Mouse (Mus musculus): ENCODE measurements around the gene Zfp800. TPM values are rescaled to one million over a fixed set of nuclear protein-coding genes. Genes with fewer than 3 reads are reported as not detected.

Gene Zfp800
- total RNA-seq (2021): 10 to 100 TPM; 25.5 to 27.5 TPM
- long read RNA-seq, experiment 1, partial matches to known transcripts: 3 of 13 reads
- long read RNA-seq, experiment 1, other reads (novel, unspliced or antisense): 4 of 13 reads
- long read RNA-seq, experiment 2, partial matches to known transcripts: 0 of 2 reads
- long read RNA-seq, experiment 2, other reads (novel, unspliced or antisense): 0 of 2 reads

DNA sequence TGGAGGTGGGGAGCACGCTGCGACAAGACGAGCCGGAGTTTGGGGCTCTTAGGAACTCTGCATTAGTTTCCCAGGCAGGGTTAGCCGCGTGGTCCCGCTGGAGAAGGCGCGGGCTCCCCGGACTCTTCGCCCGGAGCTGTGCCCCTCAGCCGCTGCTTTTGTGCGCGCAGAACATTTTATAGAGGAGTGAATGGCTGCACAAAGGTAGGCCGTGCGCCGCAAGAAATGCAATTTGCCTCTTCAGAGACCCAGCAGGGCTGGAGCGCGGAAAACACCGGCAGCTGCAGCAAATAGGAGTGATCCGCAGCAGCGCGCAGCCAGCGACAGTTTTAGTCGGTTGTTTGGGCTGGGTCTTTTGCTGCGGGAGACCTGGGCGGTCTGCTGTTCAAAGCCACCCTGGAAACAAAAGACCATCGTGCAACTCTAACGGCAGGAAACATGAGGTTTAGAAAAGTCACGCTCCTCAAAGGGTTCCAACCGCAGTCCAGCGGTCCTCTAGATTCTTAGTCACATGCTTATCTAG lies at the start of gene Zfp800:
Gene Zfp800, minus strand, starts transcription at position 325 of the 523 bp plus-strand sequence.
- DNase-seq: peak; percentile 9 to 17

DNA sequence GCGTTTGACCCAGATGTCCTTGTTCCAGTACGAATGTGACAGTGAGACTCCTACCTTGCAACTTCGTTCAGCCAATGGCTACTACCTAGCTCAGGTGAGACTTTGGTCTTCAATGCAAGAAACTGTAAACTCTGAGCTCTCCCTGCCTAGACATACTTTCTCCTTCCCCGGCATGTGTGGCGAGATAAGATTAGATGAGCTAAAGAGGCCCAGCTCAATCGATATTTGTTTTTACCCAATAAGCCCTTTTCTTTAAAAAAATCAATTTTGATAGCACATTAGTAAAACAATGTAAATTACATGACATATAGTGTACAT lies 33.7 kb upstream of the Zfp800 start:
- DNase-seq: no peak

GRCm38 (mm10) chr6:28430795-28431537 lies 33.2 kb upstream of the Zfp800 start:
- no peak for DNase-seq

- DNase-seq: no peak
Measured at GRCm38 (mm10) chr6:28429870-28430269, 32.1 kb upstream of the Zfp800 start.

DNA sequence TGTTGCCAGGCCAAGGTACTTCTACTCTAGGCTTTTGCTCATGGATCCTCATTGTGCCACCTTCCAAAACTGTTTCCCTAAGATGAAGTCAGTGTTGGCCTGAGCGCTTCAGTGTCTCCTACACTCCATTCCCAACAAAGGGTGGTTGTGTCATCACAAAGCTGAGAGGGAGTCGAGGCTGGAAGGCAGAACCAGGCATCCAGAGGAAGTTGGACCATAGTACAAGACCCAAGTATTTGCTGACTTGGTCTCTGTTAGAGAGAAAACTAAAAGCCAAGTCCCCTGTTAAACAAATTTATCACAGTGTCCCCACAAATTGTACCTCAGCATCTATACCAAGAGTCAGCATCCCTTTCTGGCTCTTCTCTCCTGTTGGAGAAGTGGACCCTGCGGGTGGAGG lies 30.5 kb upstream of the Zfp800 start, which contains the start of gene Gcc1:
Gene Gcc1, minus strand, starts transcription at position 101 of the 400 bp plus-strand sequence.
- DNase-seq: no peak

DNA sequence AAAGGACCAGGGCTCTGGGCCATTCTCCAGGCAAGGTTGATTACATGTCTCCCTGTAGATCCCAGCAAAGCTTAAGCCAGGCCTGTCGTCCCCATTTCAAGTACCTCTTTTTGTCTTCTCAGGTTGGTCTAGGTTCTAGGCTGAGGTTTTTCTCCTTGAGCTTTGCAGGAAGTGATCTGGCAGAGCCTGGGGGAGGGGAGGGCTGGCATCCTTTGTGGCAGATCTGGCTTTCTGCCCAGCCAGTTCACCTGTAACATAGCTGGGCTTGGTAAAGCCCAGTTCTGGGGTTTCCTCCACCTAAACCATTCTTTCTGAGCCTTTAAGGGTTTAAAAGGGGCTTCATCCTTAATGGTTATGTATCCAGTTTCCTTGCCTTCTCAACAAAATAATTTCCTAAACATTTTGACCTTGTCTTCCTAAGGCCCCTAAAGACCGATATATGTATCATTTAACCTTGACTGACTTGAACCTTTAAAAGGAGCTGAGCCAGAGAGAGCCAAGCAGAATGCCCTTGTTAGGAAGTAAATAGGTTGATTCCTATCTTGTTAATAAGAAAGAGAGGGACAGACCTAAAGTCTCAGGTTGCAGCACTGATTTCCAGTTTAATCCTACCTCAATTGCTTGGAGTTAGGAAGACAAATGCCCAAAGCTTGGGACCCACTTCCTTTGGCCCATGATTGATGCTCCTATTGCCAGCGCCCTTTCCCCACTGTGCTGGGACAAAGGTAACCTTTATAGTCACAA lies 29.5 kb upstream of the Zfp800 start, which contains the start of gene Fscn3:
Gene Fscn3, plus strand, starts transcription at position 694 of the 744 bp plus-strand sequence.
- peak in 1 of 2 experiments; percentile 20 for DNase-seq

GRCm38 (mm10) chr6:28425019-28425418 lies 27.2 kb upstream of the Zfp800 start:
- no peak for DNase-seq

DNA sequence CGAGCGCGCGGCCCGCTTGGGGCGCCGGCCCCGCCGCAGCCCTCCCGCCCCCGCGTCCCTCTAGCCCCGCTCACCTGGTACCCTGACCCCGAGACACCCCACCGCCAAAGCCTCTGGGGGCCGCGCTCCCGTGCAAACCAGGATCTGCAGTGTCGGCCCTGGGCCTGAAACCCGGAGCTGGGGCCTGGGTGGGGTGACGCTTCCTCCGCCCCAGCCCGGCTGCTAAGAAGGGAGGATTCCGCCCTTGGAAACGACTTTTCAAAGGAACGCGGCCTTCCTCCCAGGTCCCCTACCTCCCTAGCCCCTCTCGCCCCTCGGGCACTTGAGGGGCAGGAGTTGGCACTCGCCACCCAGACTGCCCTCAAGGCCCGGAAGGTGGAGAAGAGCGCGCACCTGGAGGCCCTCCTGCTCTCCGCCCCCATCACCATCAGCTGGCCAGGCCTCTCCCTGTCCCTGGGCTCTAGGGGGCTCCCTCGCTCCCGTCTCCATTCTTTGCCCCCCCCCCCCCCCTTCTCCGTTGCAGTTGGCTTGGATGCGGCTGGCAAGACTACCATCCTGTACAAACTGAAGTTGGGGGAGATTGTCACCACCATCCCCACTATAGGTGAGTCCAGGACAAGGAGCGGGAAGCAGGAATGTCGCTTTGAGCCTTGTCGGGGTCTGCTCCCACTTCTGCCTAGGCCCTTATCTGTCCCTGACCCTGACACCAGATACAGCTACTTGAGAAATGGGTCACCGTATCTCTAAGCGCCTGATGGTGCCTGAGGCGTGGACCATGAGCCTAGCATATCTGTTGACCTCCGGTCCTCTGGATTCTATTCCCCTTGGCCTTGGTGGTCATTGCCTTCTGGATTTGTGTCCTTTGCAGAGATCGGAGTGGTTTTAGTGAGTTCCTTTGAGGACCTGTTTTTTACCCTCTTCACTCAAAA lies 26.2 kb upstream of the Zfp800 start:
- DNase-seq: peak; percentile 64 to 73

GRCm38 (mm10) chr6:28423313-28423712 lies 25.5 kb upstream of the Zfp800 start, which contains the start of gene Arf5:
TSS of gene Arf5 (plus strand) at chr6:28423560.
- DNase-seq: peak; percentile 97 to 99

- no peak for DNase-seq
Measured at GRCm38 (mm10) chr6:28422651-28423290, 25.0 kb upstream of the Zfp800 start.

DNA sequence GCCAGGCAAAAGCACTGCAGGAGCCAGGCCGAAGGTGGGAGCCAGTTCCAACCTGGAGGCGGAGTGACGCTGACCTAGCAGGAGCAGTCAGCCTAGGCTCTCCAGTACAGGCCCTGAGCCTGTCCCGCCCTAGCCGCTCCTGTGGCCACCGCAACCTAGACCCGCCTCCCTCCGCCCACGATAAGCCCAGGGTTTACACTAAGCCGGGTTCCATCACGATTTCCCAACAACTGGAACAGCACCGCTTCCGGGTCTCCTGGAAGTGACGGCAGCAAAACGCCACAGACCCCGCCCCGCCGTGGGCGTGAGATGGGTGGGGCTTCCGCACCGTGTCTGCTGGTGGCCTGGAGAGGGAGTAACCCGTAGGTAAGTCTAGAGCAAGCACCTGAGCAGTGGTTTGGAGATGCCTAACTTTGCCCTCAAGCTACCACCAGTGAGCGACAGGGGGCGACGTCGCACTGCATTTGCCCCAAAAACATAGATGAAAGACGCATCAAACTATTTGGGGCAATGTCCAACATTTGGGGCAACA lies 23.7 kb upstream of the Zfp800 start:
- peak; percentile 98 for DNase-seq

DNA sequence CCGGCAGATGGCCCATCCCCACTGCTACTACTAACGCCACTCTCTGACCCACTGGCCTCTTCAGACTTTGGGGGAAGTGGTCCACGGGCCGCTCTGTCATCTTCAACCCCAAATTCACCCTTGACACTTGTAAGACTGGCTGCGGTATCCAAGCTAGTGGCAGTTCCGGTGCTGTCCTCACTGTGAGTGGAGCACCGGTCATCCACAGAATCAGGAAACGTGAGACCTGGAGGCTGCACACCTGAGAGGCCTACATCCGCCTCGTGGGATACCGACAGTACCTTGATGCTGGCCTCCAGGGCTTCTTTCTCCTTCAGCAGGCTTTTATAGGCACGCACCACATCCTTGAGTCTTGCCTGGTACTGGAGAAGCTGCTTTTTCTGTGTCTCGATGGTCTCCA lies 23.1 kb upstream of the Zfp800 start:
- no peak for DNase-seq

- DNase-seq: no peak
Measured at GRCm38 (mm10) chr6:28420361-28420760, 22.6 kb upstream of the Zfp800 start.

GRCm38 (mm10) chr6:28419673-28420072 lies 21.9 kb upstream of the Zfp800 start:
- peak in 1 of 2 experiments; percentile 18 for DNase-seq

DNA sequence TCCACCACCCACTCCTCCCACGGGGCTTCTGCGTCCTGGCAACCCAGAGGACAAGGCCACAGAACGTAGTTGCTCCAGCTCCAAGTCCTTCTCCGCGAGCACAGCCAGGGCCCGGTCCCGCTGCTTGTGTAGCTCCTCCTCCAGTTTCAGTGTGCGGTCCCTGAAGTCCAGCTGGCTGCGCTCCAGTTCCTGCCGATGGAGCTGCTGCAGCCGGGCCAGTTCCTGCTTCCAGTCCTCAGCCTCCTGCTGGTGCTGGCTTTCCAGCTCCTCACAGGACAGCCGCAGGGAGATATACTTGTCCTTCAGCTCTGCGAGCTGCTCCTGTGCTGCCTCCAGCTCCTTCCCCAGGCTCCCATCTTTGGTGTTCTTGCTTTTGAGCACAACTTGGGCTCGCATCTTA lies 20.6 kb upstream of the Zfp800 start:
- DNase-seq: peak; percentile 87 to 93

- DNase-seq: no peak
Measured at GRCm38 (mm10) chr6:28416981-28417380, 19.2 kb upstream of the Zfp800 start.

GRCm38 (mm10) chr6:28411236-28411635 lies 13.4 kb upstream of the Zfp800 start:
- no peak for DNase-seq

- DNase-seq: peak; percentile 33 to 57
Measured at GRCm38 (mm10) chr6:28410053-28410452, 12.2 kb upstream of the Zfp800 start.

GRCm38 (mm10) chr6:28399791-28400190 lies 2.0 kb upstream of the Zfp800 start:
- DNase-seq: no peak

DNA sequence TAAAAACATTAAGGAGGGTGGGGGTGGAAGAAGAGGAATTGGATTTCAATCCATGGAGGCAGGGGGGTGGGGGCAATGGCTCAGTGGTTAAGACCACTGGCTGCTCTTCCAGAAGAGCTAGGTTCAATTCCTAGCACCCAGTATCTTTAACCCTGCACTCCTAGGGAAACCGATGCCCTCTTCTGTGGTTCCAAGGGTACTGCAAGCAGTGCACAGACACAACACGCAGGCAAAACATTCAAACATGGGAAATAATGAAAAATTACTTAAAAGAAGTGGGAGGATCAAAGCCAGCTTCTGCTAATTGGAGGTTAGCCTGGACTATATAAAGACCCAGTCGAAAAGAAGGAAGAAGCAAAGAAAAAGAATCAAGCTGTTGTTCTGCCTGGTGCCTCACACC lies 921 bp upstream of the Zfp800 start:
- no peak for DNase-seq
